Mouse (Mus musculus): ENCODE data around the gene Pgm2. TPM values are rescaled to one million over a fixed set of nuclear protein-coding genes. Genes with fewer than 3 reads are reported as not detected.

Gene Pgm2
- total and polyA plus RNA-seq, 3 experiments = 9.8 to 27.2 (median 22.5) TPM

GRCm38 (mm10) chr5:64174429-64174935 lies 81.7 kb downstream of the Pgm2 start:
- Histone ChIP-seq H3K27me3 (replicated peaks) (no peaks in the 10 kb centered on the region), H3K9ac (ENCODE audit: insufficient read depth, low read depth) (no peak overlapping the region), H3K4me2 (ENCODE audit: insufficient read depth, low read depth, poor library complexity, severe bottlenecking) (no peak overlapping the region), H3K36me3 (replicated peaks in 1 of 2; ENCODE audit: control insufficient read depth in 1 of 2, insufficient read depth in 1 of 2, low read length in 1 of 2) (peaks cover 17 to 79% of the 10 kb centered on the region in 2 experiments), H3K27ac (ENCODE audit: insufficient read depth, low read depth) (no peak overlapping the region), H3K79me2 (replicated peaks; ENCODE audit: control insufficient read depth, extremely low read depth, insufficient read depth, poor library complexity, severe bottlenecking) (peaks cover 3% of the 10 kb centered on the region; the same call in 1 of the 2 replicates), H3K4me1 (ENCODE audit: control insufficient read depth in 1 of 2, insufficient read depth in 2 of 2) (peaks cover 0 to 11% of the 10 kb centered on the region in 2 experiments; a peak in 1 of 4 replicates), H3K9me3 (replicated peaks; ENCODE audit: low read length) (no peaks in the 10 kb centered on the region), H3K4me3 (replicated peaks in 1 of 3; ENCODE audit: low read depth in 2 of 3, low read length in 2 of 3, poor library complexity in 1 of 3) (no peak overlapping the region)
- dilution Hi-C loops (cut with MboI; ENCODE audit: extremely low pct_ligation_motif_present, extremely low pct_unique_long_range_greater_than_20kb, low sequenced_read_pairs) = no loop called here
- no peak for DNase-seq (ENCODE audit: extremely low read depth)
- TF ChIP-seq UBTF (IDR thresholded peaks at IDR 0.05; ENCODE audit: low read depth, low read length) (no peak), SIN3A (IDR thresholded peaks at IDR 0.05; ENCODE audit: low read length) (no peak), BHLHE40 (IDR thresholded peaks at IDR 0.05; ENCODE audit: low read depth, low read length) (no peak), E2F4 (IDR thresholded peaks at IDR 0.05; ENCODE audit: insufficient replicate concordance, low read depth, low read length) (no peak), TCF12 (IDR thresholded peaks at IDR 0.05; ENCODE audit: low read depth, low read length) (no peak), PAX5 (IDR thresholded peaks at IDR 0.05; ENCODE audit: low read length) (no peak), IRF4 (IDR thresholded peaks at IDR 0.05; ENCODE audit: low read depth, low read length) (no peak), CHD2 (IDR thresholded peaks at IDR 0.05; ENCODE audit: low read length) (no peak), ZC3H11A (IDR thresholded peaks at IDR 0.05; ENCODE audit: low read depth, low read length) (no peak), TBP (conservative IDR thresholded peaks at IDR 0.05; ENCODE audit: low read depth, low read length) (no peak), MAX (IDR thresholded peaks at IDR 0.05; ENCODE audit: low read length) (no peak), ZKSCAN1 (IDR thresholded peaks at IDR 0.05; ENCODE audit: borderline replicate concordance, low read depth, low read length) (no peak), ELF1 (IDR thresholded peaks at IDR 0.05; ENCODE audit: low read depth, low read length) (no peak), MEF2A (IDR thresholded peaks at IDR 0.05; ENCODE audit: borderline replicate concordance, low read depth, low read length) (no peak)
- in situ Hi-C loops (cut with MboI; ENCODE audit: low pct_ligation_motif_present, low pct_unique_long_range_greater_than_20kb, low sequenced_read_pairs) = no loop called here

Other genes with a start within 250 kb of the Pgm2 start
- gene Rell1, start 124.1 kb upstream of the Pgm2 start, total RNA-seq (2012; rRNA removed) = 1.0 and 1.5 TPM in 2 replicates
- 1.4 TPM in 2 replicates for gene Rell1, start 124.1 kb upstream of the Pgm2 start, total RNA-seq (2014; rRNA removed)
- gene Rell1, start 124.1 kb upstream of the Pgm2 start, polyA plus RNA-seq (2012; ENCODE audit: insufficient read length, low read depth) = 1.6 and 1.8 TPM in 2 replicates
- gene Tbc1d1, start 63.4 kb downstream of the Pgm2 start, total RNA-seq (2012; rRNA removed) = 24.2 and 26.0 TPM in 2 replicates
- 38.2 and 38.6 TPM in 2 replicates for gene Tbc1d1, start 63.4 kb downstream of the Pgm2 start, total RNA-seq (2014; rRNA removed)
- 31.9 and 32.0 TPM in 2 replicates for gene Tbc1d1, start 63.4 kb downstream of the Pgm2 start, polyA plus RNA-seq (2012; ENCODE audit: insufficient read length, low read depth)

Data from CH12.LX (cell line).